Mouse (Mus musculus) limb, embryonic 14.5 days (tissue): Measurements from ENCODE around the gene R3hdm4. TPM values are rescaled to one million over a fixed set of nuclear protein-coding genes. Genes with fewer than 3 reads are reported as not detected.

ENCODE experiments used
- ATAC-seq: fragments of 200-750 bp; cut with Nextera tagmentation; 2 replicates; pipeline ENCODE4 v1.8.0; 2017; ENCODE audit warnings: low read depth, moderate number of reproducible peaks, moderate TSS enrichment; ENCODE audit not compliant: low FRiP score
- DNase-seq: peaks from one replicate; pipeline ENCODE4 v3.0.0-alpha.2; 2015; ENCODE audit warnings: low spot score
- H3K27ac ChIP-seq: fragments of 300-500 bp; sonication (generic); replicated peaks from 2 replicates; pipeline ENCODE4 v1.5.1; 2014; ENCODE audit warnings: low read depth, mild to moderate bottlenecking, low read length, moderate library complexity, mixed read lengths
- H3K27me3 ChIP-seq: fragments of 300-500 bp; sonication (generic); 2 replicates; pipeline ENCODE4 v1.6.1; 2014; ENCODE audit warnings: low read length, mixed read lengths; ENCODE audit not compliant: control insufficient read depth, insufficient read depth
- H3K36me3 ChIP-seq: fragments of 300-500 bp; sonication (generic); 2 replicates; pipeline ENCODE4 v1.6.1; 2014; ENCODE audit warnings: mild to moderate bottlenecking, low read length, moderate library complexity, mixed read lengths; ENCODE audit not compliant: control insufficient read depth, insufficient read depth
- H3K4me1 ChIP-seq: fragments of 300-500 bp; sonication (generic); 2 replicates; pipeline ENCODE4 v1.6.1; 2014; ENCODE audit warnings: antibody characterized with exemption, low read length, mixed read lengths; ENCODE audit not compliant: control insufficient read depth, insufficient read depth
- H3K4me2 ChIP-seq: fragments of 300-500 bp; sonication (generic); replicated peaks from 2 replicates; pipeline ENCODE4 v1.6.1; 2014; ENCODE audit warnings: low read depth, mild to moderate bottlenecking, low read length, moderate library complexity; ENCODE audit not compliant: severe bottlenecking
- H3K4me3 ChIP-seq: fragments of 300-500 bp; sonication (generic); replicated peaks from 2 replicates; pipeline ENCODE4 v1.5.1; 2014; ENCODE audit warnings: low read length
- H3K9ac ChIP-seq: fragments of 300-500 bp; sonication (generic); 2 replicates; pipeline ENCODE4 v1.6.1; 2014; ENCODE audit warnings: mild to moderate bottlenecking, low read depth, low read length, moderate library complexity; ENCODE audit not compliant: severe bottlenecking
- H3K9me3 ChIP-seq: fragments of 300-500 bp; sonication (generic); 2 replicates; pipeline ENCODE4 v1.6.1; 2016; ENCODE audit warnings: low read length; ENCODE audit not compliant: control insufficient read depth
- POLR2A ChIP-seq: fragments of 200-500 bp; IDR thresholded peaks from 2 replicates; pipeline ENCODE4 v1.8.0; 2012; ENCODE audit warnings: inconsistent platforms, mild to moderate bottlenecking, moderate library complexity, borderline replicate concordance; ENCODE audit not compliant: insufficient read depth, insufficient read length; ENCODE audit errors: extremely low read depth
- whole genome bisulfite sequencing: fragments of 180-500 bp; shearing (Covaris S2); extraction: QIAGEN DNeasy Blood & Tissue Kit; methylation state at CpG from one replicate; pipeline ENCODE4 v1.1.7; 2014; 5-methylcytosine and 5-hydroxymethylcytosine counted together
- polyA plus RNA-seq, 2 experiments: library from polyadenylated mRNA; depleted of rRNA in 1 of 2; stranded (reverse) in 1 of 2; unstranded in 1 of 2; fragments of >200 nt; fragmentation: Nextera tagmentation in 1 of 2; extraction: Ambion mirVana in 1 of 2; gene quantifications; 2 replicates each; pipeline versions ENCODE4 v1.2.1 to v1.2.3; 2012 to 2014

R3hdm4 gene
- polyA plus RNA-seq, 2 experiments: 141 to 158 TPM

- Histone ChIP-seq H3K27ac (no peak overlapping the region), H3K9me3 (no peaks in the 10 kb centered on the region), H3K27me3 (no peaks in the 10 kb centered on the region), H3K36me3 (peaks cover 36% of the 10 kb centered on the region), H3K4me2 (no peak overlapping the region), H3K4me3 (no peak overlapping the region), H3K4me1 (peaks cover 16% of the 10 kb centered on the region; the same call in 1 of the 2 replicates), H3K9ac (no peak overlapping the region)
- no peak for DNase-seq
- no peak for TF ChIP-seq POLR2A
- 94% methylated on average over 8 of the region's 8 CpGs for WGBS
- ATAC-seq: no peak
Measured at GRCm38 (mm10) chr10:79871845-79872244, 49.2 kb downstream of the R3hdm4 start.

GRCm38 (mm10) chr10:79866601-79867000 is 54.4 kb downstream of the R3hdm4 start:
- no peak for TF ChIP-seq POLR2A
- ATAC-seq (no peak), DNase-seq (no peak)
- no peaks in the 10 kb centered on the region for H3K4me1 ChIP-seq
- no peaks in the 10 kb centered on the region for H3K27me3 ChIP-seq
- H3K4me3 ChIP-seq: no peak overlapping the region
- H3K36me3 ChIP-seq: peaks cover 84% of the 10 kb centered on the region
- no peak overlapping the region for H3K9ac ChIP-seq
- no peak overlapping the region for H3K27ac ChIP-seq
- no peak overlapping the region for H3K4me2 ChIP-seq
- WGBS: 65% methylated on average over 11 of the region's 11 CpGs
- no peaks in the 10 kb centered on the region for H3K9me3 ChIP-seq

GRCm38 (mm10) chr10:79865801-79866295 is 55.2 kb downstream of the R3hdm4 start:
- DNase-seq (no peak), ATAC-seq (no peak)
- no peak overlapping the region for H3K9ac ChIP-seq
- H3K27me3 ChIP-seq: no peaks in the 10 kb centered on the region
- H3K4me2 ChIP-seq: no peak overlapping the region
- no peaks in the 10 kb centered on the region for H3K4me1 ChIP-seq
- H3K4me3 ChIP-seq: no peak overlapping the region
- TF ChIP-seq POLR2A: no peak
- 0 out of 2 replicates have a peak overlapping the region, but pooled peaks have one; percentile 33 for H3K27ac ChIP-seq
- no peaks in the 10 kb centered on the region for H3K9me3 ChIP-seq
- WGBS: 69% methylated on average over 19 of the region's 19 CpGs
- H3K36me3 ChIP-seq: peaks cover 85% of the 10 kb centered on the region

- Histone ChIP-seq H3K9ac (no peak overlapping the region), H3K27ac (0 out of 2 replicates have a peak overlapping the region, but pooled peaks have one; percentile 33), H3K36me3 (peaks cover 88% of the 10 kb centered on the region), H3K4me1 (no peaks in the 10 kb centered on the region), H3K4me3 (no peak overlapping the region), H3K27me3 (no peaks in the 10 kb centered on the region), H3K9me3 (no peaks in the 10 kb centered on the region), H3K4me2 (no peak overlapping the region)
- ATAC-seq (no peak), DNase-seq (no peak)
- WGBS: 57% methylated on average over 10 of the region's 12 CpGs
- TF ChIP-seq POLR2A: no peak
Measured at GRCm38 (mm10) chr10:79865189-79865601, 55.8 kb downstream of the R3hdm4 start.

GRCm38 (mm10) chr10:79864351-79865188 is 56.4 kb downstream of the R3hdm4 start:
- H3K27ac ChIP-seq: no peak overlapping the region
- 40% methylated on average over 10 of the region's 10 CpGs for WGBS

More at GRCm38 (mm10) chr10:79864351-79865188, 56.4 kb downstream of the R3hdm4 start:
- Histone ChIP-seq H3K27me3 (no peaks in the 10 kb centered on the region), H3K4me1 (no peaks in the 10 kb centered on the region), H3K9ac (no peak overlapping the region), H3K4me2 (no peak overlapping the region), H3K9me3 (no peaks in the 10 kb centered on the region), H3K4me3 (no peak overlapping the region), H3K36me3 (peaks cover 88% of the 10 kb centered on the region)
- ATAC-seq (peak; percentile 11; the same call in 1 of the 2 replicates), DNase-seq (no peak)
- TF ChIP-seq POLR2A: no peak
